Mouse (Mus musculus) midbrain, embryonic 13.5 days (tissue): ENCODE measurements around the gene Tmem208. TPM values are rescaled to one million over a fixed set of nuclear protein-coding genes. Genes with fewer than 3 reads are reported as not detected.
A peak's percentile ranks its signal among the peaks of the same experiment; 100 is the strongest.

Source experiments
- ATAC-seq: fragments of 200-750 bp; cut with Nextera tagmentation; 2 replicates; pipeline ENCODE4 v1.8.0; 2017; ENCODE audit warnings: mild to moderate bottlenecking, moderate TSS enrichment, moderate library complexity
- H3K27ac ChIP-seq: fragments of 300-500 bp; sonication (generic); 2 replicates; pipeline ENCODE4 v1.5.1; 2015; ENCODE audit warnings: inconsistent platforms, mild to moderate bottlenecking, moderate library complexity
- H3K27me3 ChIP-seq: fragments of 300-500 bp; sonication (generic); 2 replicates; pipeline ENCODE4 v1.6.1; 2015; ENCODE audit warnings: mild to moderate bottlenecking, inconsistent platforms
- H3K36me3 ChIP-seq: fragments of 300-500 bp; sonication (generic); 2 replicates; pipeline ENCODE4 v1.6.1; 2015; ENCODE audit warnings: mild to moderate bottlenecking, inconsistent platforms
- H3K4me1 ChIP-seq: fragments of 300-500 bp; sonication (generic); replicated peaks from 2 replicates; pipeline ENCODE4 v1.6.1; 2015; ENCODE audit warnings: inconsistent platforms
- H3K4me2 ChIP-seq: fragments of 300-500 bp; sonication (generic); replicated peaks from 2 replicates; pipeline ENCODE4 v1.6.1; 2015; ENCODE audit warnings: moderate library complexity, mild to moderate bottlenecking, inconsistent platforms
- H3K4me3 ChIP-seq: fragments of 300-500 bp; sonication (generic); replicated peaks from 2 replicates; pipeline ENCODE4 v1.5.1; 2015; ENCODE audit warnings: mild to moderate bottlenecking, inconsistent platforms
- H3K9ac ChIP-seq: fragments of 300-500 bp; sonication (generic); replicated peaks from 2 replicates; pipeline ENCODE4 v1.6.1; 2015; ENCODE audit warnings: mild to moderate bottlenecking, inconsistent platforms
- H3K9me3 ChIP-seq: fragments of 300-500 bp; sonication (generic); 2 replicates; pipeline ENCODE4 v1.6.1; 2016; ENCODE audit warnings: mild to moderate bottlenecking, inconsistent platforms
- WGBS: fragments of 180-500 bp; shearing (Covaris S2); methylation state at CpG from one replicate; pipeline ENCODE4 v1.1.7; 2015; 5-methylcytosine and 5-hydroxymethylcytosine counted together
- polyA plus RNA-seq: library from polyadenylated mRNA; unstranded; fragments of >200 nt; fragmentation: Nextera tagmentation; extraction: Ambion mirVana; gene quantifications from 2 replicates; pipeline ENCODE4 v1.2.1, GENCODE M21; 2015

Tmem208 gene
- polyA plus RNA-seq, 1 experiment from 2014 or later, result 121 TPM

GRCm38 (mm10) chr8:105303396-105303795, 22.8 kb upstream of the Tmem208 start:
- Histone ChIP-seq H3K4me2 (no peak overlapping the region), H3K4me3 (no peak overlapping the region), H3K36me3 (peaks cover 80% of the 10 kb centered on the region), H3K4me1 (peaks cover 33% of the 10 kb centered on the region), H3K27ac (no peak overlapping the region), H3K9ac (no peak overlapping the region), H3K27me3 (no peaks in the 10 kb centered on the region), H3K9me3 (no peaks in the 10 kb centered on the region)
- WGBS, result 88% methylated on average over 8 of the region's 8 CpGs
- ATAC-seq, result no peak

GRCm38 (mm10) chr8:105303874-105304273, 22.3 kb upstream of the Tmem208 start:
- Histone ChIP-seq H3K4me1 (peaks cover 28% of the 10 kb centered on the region), H3K27ac (no peak overlapping the region), H3K4me3 (no peak overlapping the region), H3K27me3 (no peaks in the 10 kb centered on the region), H3K4me2 (no peak overlapping the region), H3K9ac (no peak overlapping the region), H3K36me3 (peaks cover 83% of the 10 kb centered on the region), H3K9me3 (no peaks in the 10 kb centered on the region)
- ATAC-seq, result no peak
- 91% methylated on average over 9 of the region's 9 CpGs for WGBS

GRCm38 (mm10) chr8:105304325-105305210, 21.6 kb upstream of the Tmem208 start:
- no peak overlapping the region for H3K4me2 ChIP-seq
- 75% methylated on average over 9 of the region's 9 CpGs for WGBS
- H3K27me3 ChIP-seq, result no peaks in the 10 kb centered on the region
- peaks cover 21% of the 10 kb centered on the region for H3K4me1 ChIP-seq
- ATAC-seq, result peak; percentile 12; the same call in 1 of the 2 replicates
- peaks cover 86% of the 10 kb centered on the region for H3K36me3 ChIP-seq
- no peaks in the 10 kb centered on the region for H3K9me3 ChIP-seq
- H3K27ac ChIP-seq, result no peak overlapping the region; the same call in 1 of the 2 replicates
- no peak overlapping the region for H3K9ac ChIP-seq
- H3K4me3 ChIP-seq, result no peak overlapping the region

- Histone ChIP-seq H3K4me1 (peaks cover 21% of the 10 kb centered on the region), H3K9me3 (no peaks in the 10 kb centered on the region), H3K27ac (no peak within 1 kb of the TSS; the same call in 1 of the 2 replicates), H3K36me3 (peaks cover 85% of the 10 kb centered on the region), H3K27me3 (no peaks in the 10 kb centered on the region), H3K9ac (peak within 1 kb of the TSS; percentile 54), H3K4me3 (no peak within 1 kb of the TSS), H3K4me2 (peak within 1 kb of the TSS; percentile 45)
- peak; percentile 59 for ATAC-seq
- WGBS, result 11% methylated on average over 30 of the region's 30 CpGs
Observed at GRCm38 (mm10) chr8:105305211-105306145, 20.7 kb upstream of the Tmem208 start, which contains the start of gene Elmo3. Gene Elmo3, plus strand, starts transcription at chr8:105305601.

GRCm38 (mm10) chr8:105306146-105306691, 19.9 kb upstream of the Tmem208 start:
- H3K27ac ChIP-seq, result no peak overlapping the region

GRCm38 (mm10) chr8:105307670-105308069, 18.5 kb upstream of the Tmem208 start:
- ATAC-seq, result no peak
- H3K4me2 ChIP-seq, result no peak overlapping the region
- no peak overlapping the region for H3K4me3 ChIP-seq
- 94% methylated on average over 13 of the region's 13 CpGs for WGBS
- no peak overlapping the region for H3K27ac ChIP-seq
- peaks cover 83% of the 10 kb centered on the region for H3K36me3 ChIP-seq
- no peak overlapping the region for H3K9ac ChIP-seq
- H3K4me1 ChIP-seq, result peaks cover 21% of the 10 kb centered on the region
- H3K27me3 ChIP-seq, result no peaks in the 10 kb centered on the region
- no peaks in the 10 kb centered on the region for H3K9me3 ChIP-seq

More at GRCm38 (mm10) chr8:105306146-105306691, 19.9 kb upstream of the Tmem208 start:
- H3K4me1 ChIP-seq, result peaks cover 21% of the 10 kb centered on the region
- ATAC-seq, result peak; percentile 4
- H3K4me3 ChIP-seq, result no peak overlapping the region
- peak overlapping the region; percentile 45 for H3K4me2 ChIP-seq
- H3K9me3 ChIP-seq, result no peaks in the 10 kb centered on the region
- H3K9ac ChIP-seq, result peak overlapping the region; percentile 54; the same call in 1 of the 2 replicates
- 66% methylated on average over 5 of the region's 5 CpGs for WGBS
- peaks cover 82% of the 10 kb centered on the region for H3K36me3 ChIP-seq
- no peaks in the 10 kb centered on the region for H3K27me3 ChIP-seq

GRCm38 (mm10) chr8:105308428-105308827, 17.7 kb upstream of the Tmem208 start:
- peaks cover 21% of the 10 kb centered on the region for H3K4me1 ChIP-seq
- 93% methylated on average over 10 of the region's 10 CpGs for WGBS

GRCm38 (mm10) chr8:105309142-105309847, 16.9 kb upstream of the Tmem208 start:
- no peak for ATAC-seq
- 83% methylated on average over 15 of the region's 15 CpGs for WGBS
- peaks cover 83% of the 10 kb centered on the region for H3K36me3 ChIP-seq

More at GRCm38 (mm10) chr8:105308428-105308827, 17.7 kb upstream of the Tmem208 start:
- H3K9me3 ChIP-seq, result no peaks in the 10 kb centered on the region
- H3K36me3 ChIP-seq, result peaks cover 83% of the 10 kb centered on the region
- no peak overlapping the region for H3K9ac ChIP-seq
- no peak overlapping the region for H3K4me2 ChIP-seq
- H3K27ac ChIP-seq, result no peak overlapping the region
- H3K4me3 ChIP-seq, result no peak overlapping the region
- H3K27me3 ChIP-seq, result no peaks in the 10 kb centered on the region
- ATAC-seq, result no peak

GRCm38 (mm10) chr8:105310118-105310517, 16.0 kb upstream of the Tmem208 start:
- H3K4me1 ChIP-seq, result peaks cover 13% of the 10 kb centered on the region
- no peaks in the 10 kb centered on the region for H3K27me3 ChIP-seq
- H3K4me2 ChIP-seq, result no peak overlapping the region
- H3K9ac ChIP-seq, result no peak overlapping the region
- no peak overlapping the region for H3K4me3 ChIP-seq
- WGBS, result 88% methylated on average over 8 of the region's 8 CpGs
- H3K9me3 ChIP-seq, result no peaks in the 10 kb centered on the region
- no peak overlapping the region for H3K27ac ChIP-seq
- peaks cover 84% of the 10 kb centered on the region for H3K36me3 ChIP-seq
- ATAC-seq, result no peak

More at GRCm38 (mm10) chr8:105309142-105309847, 16.9 kb upstream of the Tmem208 start:
- H3K4me2 ChIP-seq, result no peak overlapping the region
- no peak overlapping the region for H3K4me3 ChIP-seq
- H3K9me3 ChIP-seq, result no peaks in the 10 kb centered on the region
- H3K27ac ChIP-seq, result no peak overlapping the region
- H3K9ac ChIP-seq, result no peak overlapping the region
- H3K27me3 ChIP-seq, result no peaks in the 10 kb centered on the region
- peaks cover 20% of the 10 kb centered on the region for H3K4me1 ChIP-seq

- Histone ChIP-seq H3K36me3 (peaks cover 96% of the 10 kb centered on the region), H3K27me3 (no peaks in the 10 kb centered on the region), H3K4me3 (no peak overlapping the region), H3K4me1 (no peaks in the 10 kb centered on the region), H3K4me2 (no peak overlapping the region), H3K9ac (no peak overlapping the region), H3K9me3 (no peaks in the 10 kb centered on the region), H3K27ac (no peak overlapping the region)
- WGBS, result 87% methylated on average over 1 of the region's 1 CpGs
- no peak for ATAC-seq
Observed at GRCm38 (mm10) chr8:105311718-105312117, 14.4 kb upstream of the Tmem208 start.

- Histone ChIP-seq H3K4me2 (no peak overlapping the region), H3K36me3 (peaks cover 95% of the 10 kb centered on the region), H3K9ac (no peak overlapping the region), H3K4me3 (no peak overlapping the region), H3K27ac (no peak overlapping the region), H3K9me3 (no peaks in the 10 kb centered on the region), H3K27me3 (no peaks in the 10 kb centered on the region), H3K4me1 (no peaks in the 10 kb centered on the region)
- WGBS, result 91% methylated on average over 8 of the region's 8 CpGs
- ATAC-seq, result no peak
Observed at GRCm38 (mm10) chr8:105312891-105313481, 13.2 kb upstream of the Tmem208 start.
